Mouse (Mus musculus): ENCODE data around the gene Nck2. TPM values are rescaled to one million over a fixed set of nuclear protein-coding genes. Genes with fewer than 3 reads are reported as not detected.

Gene Nck2
- polyA plus RNA-seq, 1 experiment from 2014 or later, result 31.9 TPM

DNA sequence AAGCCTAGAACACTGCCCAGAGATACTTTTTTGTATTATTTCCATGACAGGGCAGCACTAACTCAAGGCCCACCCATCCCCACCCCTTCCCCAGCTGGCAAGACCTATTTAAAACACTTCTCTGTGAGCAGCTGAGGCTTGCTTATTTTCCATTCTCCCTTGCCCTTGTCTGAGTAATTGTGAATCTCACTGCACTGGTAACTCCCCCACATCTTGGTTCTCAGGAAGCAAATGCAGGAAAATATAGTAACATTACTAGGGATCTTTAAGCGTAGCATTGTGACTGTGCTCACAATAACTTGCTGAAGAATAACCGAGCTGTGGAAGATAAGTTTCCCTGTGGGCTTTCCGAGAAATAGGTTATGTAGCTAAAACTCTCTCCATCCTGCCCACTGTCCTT, 24.6 kb downstream of the Nck2 start:
- DNase-seq (ENCODE audit: low spot score), result no peak
- Histone ChIP-seq H3K9me3 (ENCODE audit: control insufficient read depth, low read length) (no peaks in the 10 kb centered on the region), H3K27ac (ENCODE audit: low read depth, low read length) (no peak overlapping the region), H3K4me3 (ENCODE audit: low read depth, low read length) (no peak overlapping the region), H3K4me1 (replicated peaks; ENCODE audit: control insufficient read depth, insufficient read depth, low read length) (no peaks in the 10 kb centered on the region), H3K9ac (ENCODE audit: low read depth, low read length) (no peak overlapping the region), H3K4me2 (replicated peaks; ENCODE audit: low read depth, low read length) (no peak overlapping the region), H3K36me3 (ENCODE audit: control insufficient read depth, insufficient read depth, low read length) (no peaks in the 10 kb centered on the region), H3K27me3 (ENCODE audit: control insufficient read depth, insufficient read depth, low read length) (no peaks in the 10 kb centered on the region)
- 94% methylated on average over 3 of the region's 3 CpGs for WGBS
- ATAC-seq (ENCODE audit: low FRiP score), result no peak

DNA sequence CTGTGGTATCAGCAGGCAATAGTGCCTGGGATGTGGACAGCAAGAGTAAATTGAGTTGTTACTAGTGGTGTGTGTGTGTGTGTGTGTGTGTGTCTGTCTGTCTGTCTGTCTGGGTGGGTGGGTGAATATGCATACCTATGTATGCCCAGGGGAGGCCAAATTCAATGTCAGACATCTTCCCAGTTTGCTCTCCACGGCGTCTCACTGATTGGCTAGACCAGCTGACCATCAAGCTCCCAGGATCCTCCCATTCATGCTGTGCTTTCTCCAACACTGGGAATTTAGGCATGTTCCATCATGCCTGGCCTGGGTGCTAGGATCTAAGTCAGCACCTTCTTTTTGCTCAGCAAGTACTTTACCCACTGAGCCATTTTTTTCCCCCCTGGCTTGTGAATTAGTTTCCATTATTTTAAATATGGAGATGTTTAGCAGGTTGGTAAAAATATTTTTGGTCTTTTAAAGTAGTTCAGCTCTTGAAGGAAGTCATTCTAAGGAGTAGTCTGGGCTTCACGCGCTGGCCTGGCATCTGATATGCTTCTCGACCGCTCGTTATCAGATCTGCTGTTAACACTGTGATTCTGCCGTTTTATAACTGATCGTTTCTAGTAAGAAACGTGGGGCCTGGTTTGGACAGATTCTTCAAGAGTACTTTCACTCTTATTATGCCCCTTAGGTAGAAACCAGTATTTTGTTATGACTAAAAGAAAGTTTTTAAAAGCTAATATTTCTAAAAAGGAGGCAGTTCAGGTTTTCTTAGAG, 26.2 kb downstream of the Nck2 start:
- Histone ChIP-seq H3K4me1 (replicated peaks; ENCODE audit: control insufficient read depth, insufficient read depth, low read length) (no peaks in the 10 kb centered on the region), H3K4me2 (replicated peaks; ENCODE audit: low read depth, low read length) (no peak overlapping the region), H3K9ac (ENCODE audit: low read depth, low read length) (no peak overlapping the region), H3K4me3 (ENCODE audit: low read depth, low read length) (no peak overlapping the region), H3K27me3 (ENCODE audit: control insufficient read depth, insufficient read depth, low read length) (no peaks in the 10 kb centered on the region), H3K9me3 (ENCODE audit: control insufficient read depth, low read length) (no peaks in the 10 kb centered on the region), H3K27ac (ENCODE audit: low read depth, low read length) (no peak overlapping the region), H3K36me3 (ENCODE audit: control insufficient read depth, insufficient read depth, low read length) (no peaks in the 10 kb centered on the region)
- no peak for DNase-seq (ENCODE audit: low spot score)
- no peak for ATAC-seq (ENCODE audit: low FRiP score)
- WGBS, result 93% methylated on average over 10 of the region's 10 CpGs

DNA sequence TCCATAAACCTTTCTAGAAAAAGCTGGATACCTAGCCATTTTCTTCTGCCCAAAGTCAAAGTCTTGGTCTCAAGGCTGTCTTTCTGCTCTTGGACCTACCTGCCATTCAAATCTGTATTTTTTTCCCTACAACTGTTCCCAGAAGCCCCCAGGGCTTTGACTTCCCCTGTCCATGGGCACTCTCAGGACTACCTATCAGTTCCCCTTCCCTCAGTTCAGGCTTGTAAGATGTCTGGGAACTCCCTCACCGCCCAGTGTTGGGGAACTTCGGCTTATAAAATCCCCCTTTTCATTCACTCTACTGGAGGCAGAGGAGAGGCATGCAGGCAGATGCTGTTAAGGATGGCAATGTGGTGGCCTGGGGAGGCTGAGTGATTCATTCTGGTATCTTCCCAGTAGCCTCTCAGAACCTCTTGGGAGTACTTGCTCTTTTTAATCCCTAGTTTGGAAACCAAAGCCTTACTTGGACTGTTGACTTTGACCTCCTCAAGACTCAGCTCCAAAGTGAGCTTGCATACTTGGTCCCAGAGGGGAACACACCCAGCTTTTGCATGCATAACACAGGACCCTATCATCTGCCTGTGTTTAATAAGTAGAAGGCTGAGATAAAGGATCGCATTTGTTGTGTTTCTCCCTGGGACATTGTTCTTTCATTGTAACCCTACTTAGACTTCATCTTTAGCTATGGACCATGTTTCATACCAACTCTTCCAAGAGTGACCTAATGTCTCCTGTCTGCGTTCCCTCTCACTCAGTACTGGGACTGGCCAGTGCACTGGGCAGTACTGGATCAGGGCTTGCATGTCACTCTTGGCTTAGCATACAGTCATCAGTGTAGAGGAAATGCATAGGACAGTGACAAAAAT, 27.0 kb downstream of the Nck2 start:
- WGBS, result 88% methylated on average over 4 of the region's 4 CpGs

DNA sequence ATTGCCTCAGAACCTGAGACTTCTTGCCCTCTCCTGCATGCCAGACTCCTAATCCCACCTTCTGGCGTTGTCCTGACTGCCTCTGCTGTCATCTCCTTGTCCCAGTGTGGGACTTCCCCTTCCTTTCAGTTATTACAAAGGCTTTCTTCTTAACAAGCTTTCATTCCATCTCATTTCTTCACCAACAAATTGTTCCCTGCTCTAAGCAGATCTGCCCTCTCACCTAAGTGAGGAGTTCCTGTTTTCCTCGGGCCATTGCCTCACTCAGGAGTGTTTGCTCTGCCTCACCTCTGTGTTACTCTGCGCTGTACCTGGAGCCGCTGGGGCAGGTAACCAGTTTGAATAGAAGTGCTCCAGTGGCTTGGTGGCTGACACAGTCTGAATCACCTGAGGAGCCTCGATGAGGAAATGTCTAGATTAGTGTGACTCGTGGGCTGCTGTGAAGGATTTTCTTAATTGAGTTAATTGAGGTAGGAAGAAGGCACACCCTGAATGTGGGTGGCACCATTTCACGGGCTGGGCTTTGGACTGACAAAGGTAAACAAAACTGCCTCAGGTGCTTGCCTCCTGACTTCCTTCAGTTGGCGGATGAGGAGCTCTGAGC, 27.8 kb downstream of the Nck2 start:
- no peak overlapping the region for H3K4me2 ChIP-seq (replicated peaks; ENCODE audit: low read depth, low read length)
- 85% methylated on average over 8 of the region's 8 CpGs for WGBS
- H3K9ac ChIP-seq (ENCODE audit: low read depth, low read length), result no peak overlapping the region
- DNase-seq (ENCODE audit: low spot score) (no peak), ATAC-seq (ENCODE audit: low FRiP score) (no peak)
- no peaks in the 10 kb centered on the region for H3K4me1 ChIP-seq (replicated peaks; ENCODE audit: control insufficient read depth, insufficient read depth, low read length)
- no peaks in the 10 kb centered on the region for H3K36me3 ChIP-seq (ENCODE audit: control insufficient read depth, insufficient read depth, low read length)
- H3K27me3 ChIP-seq (ENCODE audit: control insufficient read depth, insufficient read depth, low read length), result no peaks in the 10 kb centered on the region
- H3K4me3 ChIP-seq (ENCODE audit: low read depth, low read length), result no peak overlapping the region
- no peak overlapping the region for H3K27ac ChIP-seq (ENCODE audit: low read depth, low read length)
- H3K9me3 ChIP-seq (ENCODE audit: control insufficient read depth, low read length), result no peaks in the 10 kb centered on the region

More for the DNA sequence above, 27.0 kb downstream of the Nck2 start:
- Histone ChIP-seq H3K4me2 (replicated peaks; ENCODE audit: low read depth, low read length) (no peak overlapping the region), H3K4me3 (ENCODE audit: low read depth, low read length) (no peak overlapping the region), H3K9me3 (ENCODE audit: control insufficient read depth, low read length) (no peaks in the 10 kb centered on the region), H3K27ac (ENCODE audit: low read depth, low read length) (no peak overlapping the region), H3K27me3 (ENCODE audit: control insufficient read depth, insufficient read depth, low read length) (no peaks in the 10 kb centered on the region), H3K36me3 (ENCODE audit: control insufficient read depth, insufficient read depth, low read length) (no peaks in the 10 kb centered on the region), H3K9ac (ENCODE audit: low read depth, low read length) (no peak overlapping the region), H3K4me1 (replicated peaks; ENCODE audit: control insufficient read depth, insufficient read depth, low read length) (no peaks in the 10 kb centered on the region)
- ATAC-seq (ENCODE audit: low FRiP score), result no peak
- no peak for DNase-seq (ENCODE audit: low spot score)

DNA sequence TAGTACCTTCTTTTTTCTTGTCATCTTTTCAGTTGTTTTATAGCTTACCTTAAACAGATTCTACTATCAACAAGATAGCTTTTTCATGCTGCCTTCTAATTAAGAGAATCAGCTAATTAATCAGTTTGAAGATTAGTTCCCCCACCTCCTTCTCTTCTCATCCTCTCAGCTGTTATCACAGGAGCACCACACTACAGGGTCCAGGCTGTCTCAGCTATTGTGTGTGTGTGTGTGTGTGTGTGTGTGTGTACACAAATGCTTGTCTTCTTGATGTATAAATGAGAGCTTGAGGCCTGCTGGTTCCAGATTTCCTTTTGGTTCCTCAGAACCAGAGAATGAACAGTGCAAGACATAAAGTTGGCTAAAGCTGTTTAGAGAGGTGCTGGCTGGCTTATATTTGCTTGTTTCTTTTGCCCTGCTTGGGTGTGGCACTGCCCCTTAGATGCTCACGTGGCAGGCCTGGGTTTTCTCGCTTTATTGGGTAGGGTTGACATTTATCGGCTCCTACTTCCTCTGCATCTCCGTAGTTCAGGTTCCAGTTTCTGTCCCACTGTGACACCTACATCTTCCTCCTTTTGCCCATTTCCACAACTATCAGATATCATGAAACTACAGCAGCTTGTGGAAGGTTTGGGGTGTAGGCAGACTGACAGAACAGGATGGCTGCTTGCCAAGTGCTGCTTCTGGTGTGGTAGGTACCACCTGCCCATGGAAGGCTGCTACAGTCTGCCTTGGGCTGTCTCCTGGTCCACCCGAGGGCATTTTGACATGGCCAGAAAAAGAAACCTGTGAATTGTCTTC, 29.6 kb downstream of the Nck2 start:
- no peaks in the 10 kb centered on the region for H3K36me3 ChIP-seq (ENCODE audit: control insufficient read depth, insufficient read depth, low read length)
- H3K9ac ChIP-seq (ENCODE audit: low read depth, low read length), result no peak overlapping the region
- H3K27me3 ChIP-seq (ENCODE audit: control insufficient read depth, insufficient read depth, low read length), result no peaks in the 10 kb centered on the region
- H3K27ac ChIP-seq (ENCODE audit: low read depth, low read length), result no peak overlapping the region
- no peak for DNase-seq (ENCODE audit: low spot score)
- no peak for ATAC-seq (ENCODE audit: low FRiP score)
- no peaks in the 10 kb centered on the region for H3K4me1 ChIP-seq (replicated peaks; ENCODE audit: control insufficient read depth, insufficient read depth, low read length)
- WGBS, result 89% methylated on average over 5 of the region's 5 CpGs
- H3K4me3 ChIP-seq (ENCODE audit: low read depth, low read length), result no peak overlapping the region
- no peak overlapping the region for H3K4me2 ChIP-seq (replicated peaks; ENCODE audit: low read depth, low read length)
- H3K9me3 ChIP-seq (ENCODE audit: control insufficient read depth, low read length), result no peaks in the 10 kb centered on the region

DNA sequence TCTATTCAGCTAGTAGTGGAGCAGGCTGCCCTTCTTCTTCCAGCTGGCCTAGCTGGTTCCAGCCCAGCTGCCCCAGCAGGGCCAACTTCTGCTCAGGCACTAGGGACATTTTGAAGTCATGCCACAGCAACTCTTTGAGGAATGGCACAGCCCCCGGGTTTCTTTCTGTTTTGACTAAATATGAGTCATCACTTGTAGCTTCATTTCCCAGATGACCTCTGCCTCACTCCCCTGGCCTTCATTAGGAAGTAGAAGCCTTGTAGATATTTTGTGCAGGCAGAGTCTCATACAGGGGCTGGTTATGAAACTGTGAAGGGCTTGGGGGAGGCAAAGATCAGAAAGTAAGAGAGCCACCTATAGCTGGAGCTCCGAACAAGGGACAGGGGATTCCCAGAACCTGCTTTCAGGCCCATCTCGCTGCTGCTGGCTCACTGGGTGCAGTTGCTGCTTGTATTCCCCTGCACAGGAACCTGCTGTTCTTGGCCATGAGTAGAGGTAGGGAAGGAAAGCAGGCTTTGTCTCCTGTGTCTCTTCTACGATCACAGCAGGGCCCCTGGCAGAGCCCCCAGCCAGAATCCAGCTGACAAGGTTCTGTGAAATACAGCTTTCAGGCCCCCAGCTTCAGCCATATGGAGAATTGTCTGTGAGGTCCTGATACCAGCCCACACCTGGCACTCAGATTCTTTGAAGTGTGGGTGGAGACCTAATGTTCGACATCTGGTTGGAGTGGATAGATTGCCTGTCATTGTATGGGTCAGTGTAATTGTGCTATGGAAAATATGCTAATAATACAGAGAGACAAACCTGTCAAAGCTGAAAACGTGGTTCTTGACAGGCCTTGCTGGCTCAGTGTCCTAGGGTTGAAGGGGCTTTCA, 30.4 kb downstream of the Nck2 start:
- no peak for ATAC-seq (ENCODE audit: low FRiP score)
- H3K36me3 ChIP-seq (ENCODE audit: control insufficient read depth, insufficient read depth, low read length), result no peaks in the 10 kb centered on the region
- H3K4me2 ChIP-seq (replicated peaks; ENCODE audit: low read depth, low read length), result no peak overlapping the region
- no peaks in the 10 kb centered on the region for H3K27me3 ChIP-seq (ENCODE audit: control insufficient read depth, insufficient read depth, low read length)
- no peak overlapping the region for H3K4me3 ChIP-seq (ENCODE audit: low read depth, low read length)
- 79% methylated on average over 6 of the region's 6 CpGs for WGBS
- H3K4me1 ChIP-seq (replicated peaks; ENCODE audit: control insufficient read depth, insufficient read depth, low read length), result no peaks in the 10 kb centered on the region
- no peak overlapping the region for H3K9ac ChIP-seq (ENCODE audit: low read depth, low read length)
- DNase-seq (ENCODE audit: low spot score), result no peak
- no peaks in the 10 kb centered on the region for H3K9me3 ChIP-seq (ENCODE audit: control insufficient read depth, low read length)
- H3K27ac ChIP-seq (ENCODE audit: low read depth, low read length), result no peak overlapping the region

DNA sequence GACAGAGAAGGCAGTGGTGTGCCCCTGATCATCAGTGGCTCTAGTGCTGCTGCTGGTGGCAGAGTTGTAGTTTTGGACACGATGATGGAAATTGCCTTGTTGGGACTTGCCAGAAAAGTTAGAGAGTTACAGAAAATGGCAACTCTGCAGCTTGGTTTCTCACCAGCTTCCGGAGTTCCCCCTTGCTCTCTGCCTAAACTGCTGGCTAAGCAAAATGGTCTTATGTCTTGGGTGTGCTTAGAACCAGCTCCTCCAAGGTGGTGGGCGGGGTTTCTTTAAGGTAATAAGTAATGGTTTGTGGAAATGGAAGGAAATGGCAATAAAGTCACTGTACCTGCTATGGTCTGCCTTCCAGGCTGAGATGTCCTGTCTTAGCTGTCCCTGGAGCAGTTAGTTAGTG, 33.6 kb downstream of the Nck2 start:
- WGBS, result 94% methylated on average over 3 of the region's 3 CpGs
- ATAC-seq (ENCODE audit: low FRiP score) (no peak), DNase-seq (ENCODE audit: low spot score) (no peak)
- H3K4me1 ChIP-seq (replicated peaks; ENCODE audit: control insufficient read depth, insufficient read depth, low read length), result no peaks in the 10 kb centered on the region
- H3K27me3 ChIP-seq (ENCODE audit: control insufficient read depth, insufficient read depth, low read length), result no peaks in the 10 kb centered on the region
- no peaks in the 10 kb centered on the region for H3K36me3 ChIP-seq (ENCODE audit: control insufficient read depth, insufficient read depth, low read length)
- H3K9ac ChIP-seq (ENCODE audit: low read depth, low read length), result no peak overlapping the region
- no peak overlapping the region for H3K27ac ChIP-seq (ENCODE audit: low read depth, low read length)
- H3K4me2 ChIP-seq (replicated peaks; ENCODE audit: low read depth, low read length), result no peak overlapping the region
- no peaks in the 10 kb centered on the region for H3K9me3 ChIP-seq (ENCODE audit: control insufficient read depth, low read length)
- H3K4me3 ChIP-seq (ENCODE audit: low read depth, low read length), result no peak overlapping the region

DNA sequence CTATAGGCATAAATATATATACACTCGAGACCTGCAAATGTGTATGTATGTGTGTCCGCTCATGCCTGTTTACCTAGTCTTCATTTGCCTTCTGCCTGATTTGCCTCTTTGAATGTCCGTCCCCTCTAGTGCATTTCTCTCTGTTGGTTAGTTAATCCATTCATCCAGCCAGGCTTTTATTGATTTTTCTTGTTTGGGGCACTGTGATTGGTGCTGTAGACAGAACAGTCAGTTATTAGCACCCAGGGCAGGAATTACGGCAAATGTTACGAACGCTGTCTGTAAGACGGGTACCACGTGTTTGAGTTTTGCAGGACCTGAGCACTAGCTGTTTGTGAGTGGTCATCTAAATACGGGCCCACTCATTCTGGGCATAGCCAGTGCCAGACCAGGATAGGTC, 40.8 kb downstream of the Nck2 start:
- no peak overlapping the region for H3K9ac ChIP-seq (ENCODE audit: low read depth, low read length)
- no peak overlapping the region for H3K4me3 ChIP-seq (ENCODE audit: low read depth, low read length)
- no peaks in the 10 kb centered on the region for H3K27me3 ChIP-seq (ENCODE audit: control insufficient read depth, insufficient read depth, low read length)
- no peaks in the 10 kb centered on the region for H3K36me3 ChIP-seq (ENCODE audit: control insufficient read depth, insufficient read depth, low read length)
- H3K27ac ChIP-seq (ENCODE audit: low read depth, low read length), result no peak overlapping the region
- peaks cover 3% of the 10 kb centered on the region; the same call in 1 of the 2 replicates for H3K4me1 ChIP-seq (replicated peaks; ENCODE audit: control insufficient read depth, insufficient read depth, low read length)
- no peaks in the 10 kb centered on the region for H3K9me3 ChIP-seq (ENCODE audit: control insufficient read depth, low read length)
- 86% methylated on average over 9 of the region's 9 CpGs for WGBS
- no peak overlapping the region for H3K4me2 ChIP-seq (replicated peaks; ENCODE audit: low read depth, low read length)
- DNase-seq (ENCODE audit: low spot score), result peak; percentile 8
- no peak; the same call in 1 of the 2 replicates for ATAC-seq (ENCODE audit: low FRiP score)

All from hindbrain, embryonic 11.5 days (tissue).